Mouse (Mus musculus) kidney, postnatal 0 days (tissue): ENCODE results near the gene Rffl. TPM values are rescaled to one million over a fixed set of nuclear protein-coding genes. Genes with fewer than 3 reads are reported as not detected.

Experiments
- ATAC-seq: fragments of 200-750 bp; cut with Nextera tagmentation; replicated peaks from 2 replicates; pipeline ENCODE4 v1.8.0; 2017; ENCODE audit warnings: low read depth, moderate number of reproducible peaks, moderate TSS enrichment, moderate library complexity; ENCODE audit not compliant: low FRiP score
- DNase-seq: peaks from one replicate; pipeline ENCODE4 v3.0.0-alpha.2; 2016; ENCODE audit warnings: low spot score
- H3K27ac ChIP-seq: fragments of 300-500 bp; sonication (generic); 2 replicates; pipeline ENCODE4 v1.5.1; 2014; ENCODE audit warnings: mild to moderate bottlenecking
- H3K27me3 ChIP-seq: fragments of 300-500 bp; sonication (generic); 2 replicates; pipeline ENCODE4 v1.6.1; 2014; ENCODE audit warnings: low read length, mixed read lengths; ENCODE audit not compliant: insufficient read depth
- H3K36me3 ChIP-seq: fragments of 300-500 bp; sonication (generic); 2 replicates; pipeline ENCODE4 v1.6.1; 2014; ENCODE audit warnings: low read length, mixed read lengths; ENCODE audit not compliant: insufficient read depth
- H3K4me1 ChIP-seq: fragments of 300-500 bp; sonication (generic); replicated peaks from 2 replicates; pipeline ENCODE4 v1.6.1; 2014; ENCODE audit warnings: antibody characterized with exemption, low read length, mixed read lengths; ENCODE audit not compliant: insufficient read depth
- H3K4me2 ChIP-seq: fragments of 300-500 bp; sonication (generic); 2 replicates; pipeline ENCODE4 v1.6.1; 2014; ENCODE audit warnings: mild to moderate bottlenecking, low read length, moderate library complexity, mixed read lengths
- H3K4me3 ChIP-seq: fragments of 300-500 bp; sonication (generic); replicated peaks from 2 replicates; pipeline ENCODE4 v1.5.1; 2014; ENCODE audit warnings: low read depth, low read length
- H3K9ac ChIP-seq: fragments of 300-500 bp; sonication (generic); 2 replicates; pipeline ENCODE4 v1.6.1; 2014; ENCODE audit warnings: low read depth, low read length
- H3K9me3 ChIP-seq: fragments of 300-500 bp; sonication (generic); replicated peaks from 2 replicates; pipeline ENCODE4 v1.6.1; 2016; ENCODE audit warnings: low read length, inconsistent platforms, mixed read lengths
- CTCF ChIP-seq: IDR thresholded peaks from 2 replicates; pipeline ENCODE4 v1.5.1; 2016; ENCODE audit warnings: antibody characterized with exemption, low read depth, mild to moderate bottlenecking, moderate library complexity
- WGBS: fragments of 180-500 bp; shearing (Covaris S2); extraction: QIAGEN DNeasy Blood & Tissue Kit; methylation state at CpG from one replicate; pipeline ENCODE4 v1.1.7; 2014; 5-methylcytosine and 5-hydroxymethylcytosine counted together
- polyA plus RNA-seq: library from polyadenylated mRNA; unstranded; fragments of >200 nt; fragmentation: Nextera tagmentation; extraction: Ambion mirVana; gene quantifications from 2 replicates; pipeline ENCODE4 v1.2.1, GENCODE M21; 2015

Gene Rffl
- polyA plus RNA-seq, 1 experiment from 2014 or later: 21.7 TPM

DNA sequence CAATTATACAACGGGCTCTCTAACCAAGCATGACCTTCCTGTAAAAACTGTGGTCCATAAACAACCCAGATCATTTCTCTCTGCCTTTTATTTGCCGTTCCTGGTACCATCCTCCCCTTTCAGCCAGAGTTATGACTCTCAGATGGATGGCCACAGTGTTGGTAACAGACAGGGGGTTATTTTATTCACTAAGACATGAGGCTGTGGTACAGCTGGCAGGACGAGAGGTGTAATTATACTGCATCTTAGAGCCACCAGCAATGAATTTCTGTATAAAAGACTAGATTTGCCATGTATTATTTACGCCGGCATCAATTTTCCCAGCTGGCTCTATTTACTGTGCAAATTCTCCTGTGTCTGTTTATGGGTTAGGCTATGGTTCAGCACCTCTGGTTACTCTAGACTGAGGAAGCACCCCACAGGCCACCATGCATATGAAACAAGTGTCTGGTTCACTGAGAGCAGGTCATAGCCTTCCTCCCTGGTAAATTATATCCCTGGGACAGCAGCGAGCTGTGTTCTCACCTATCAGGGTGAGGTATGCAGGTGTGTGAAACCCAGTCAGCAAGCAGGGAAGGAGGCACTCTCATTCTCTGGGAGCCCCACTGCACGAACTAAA lies 6.8 kb upstream of the Rffl start:
- no peak overlapping the region for H3K9ac ChIP-seq
- no peak for TF ChIP-seq CTCF
- DNase-seq (peak; percentile 66), ATAC-seq (peak; percentile 77)
- H3K4me2 ChIP-seq: no peak overlapping the region
- H3K36me3 ChIP-seq: 0 out of 2 replicates have a peak, but pooled peaks cover 3% of the 10 kb centered on the region
- H3K27ac ChIP-seq: no peak overlapping the region
- H3K4me3 ChIP-seq: no peak overlapping the region
- WGBS: 43% methylated on average over 7 of the region's 7 CpGs
- H3K9me3 ChIP-seq: no peaks in the 10 kb centered on the region
- no peaks in the 10 kb centered on the region for H3K27me3 ChIP-seq
- no peaks in the 10 kb centered on the region for H3K4me1 ChIP-seq

DNA sequence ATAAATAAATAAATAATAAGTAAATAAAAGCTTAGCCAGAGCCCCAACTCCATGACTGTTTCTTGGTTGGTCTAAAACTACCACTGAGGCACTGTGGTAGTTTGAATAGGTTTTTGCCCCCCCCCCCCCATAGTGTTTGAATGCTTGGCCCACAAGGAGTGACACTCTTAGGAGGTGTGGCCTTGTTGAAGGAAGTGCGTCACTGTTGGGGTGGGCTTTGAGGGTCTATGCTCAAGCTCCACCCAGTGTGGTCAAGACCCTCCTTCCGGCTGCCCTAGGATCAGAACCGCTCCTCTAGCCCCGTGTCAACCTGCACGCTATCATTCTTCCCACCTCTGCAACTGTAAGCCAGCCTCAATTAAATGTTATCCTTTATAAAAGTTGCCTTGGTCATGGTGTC lies 4.6 kb upstream of the Rffl start:
- Histone ChIP-seq H3K27ac (no peak overlapping the region), H3K4me2 (no peak overlapping the region), H3K9me3 (no peaks in the 10 kb centered on the region), H3K4me3 (no peak overlapping the region), H3K4me1 (no peaks in the 10 kb centered on the region), H3K9ac (no peak overlapping the region), H3K36me3 (no peaks in the 10 kb centered on the region), H3K27me3 (no peaks in the 10 kb centered on the region)
- no peak for DNase-seq
- WGBS: 96% methylated on average over 5 of the region's 5 CpGs
- ATAC-seq: no peak
- no peak for TF ChIP-seq CTCF

DNA sequence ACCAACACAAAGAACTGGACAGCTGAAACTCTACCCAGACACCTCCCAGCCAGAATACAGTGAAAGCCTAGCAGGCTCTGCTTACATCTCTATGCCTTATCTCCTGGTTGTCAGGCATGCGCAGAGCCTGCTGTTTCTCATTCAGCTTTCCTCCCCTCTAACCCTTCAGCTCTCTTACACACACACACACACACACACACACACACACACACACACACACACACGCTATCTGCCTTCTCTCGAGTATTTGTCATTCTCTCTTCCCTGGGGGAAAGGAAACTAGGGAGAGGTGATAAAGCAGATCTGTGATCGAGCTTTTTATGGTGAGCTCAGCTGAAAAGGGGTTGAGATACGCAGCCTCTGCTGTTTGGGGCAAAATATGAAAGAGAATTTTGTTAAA lies 3.9 kb upstream of the Rffl start:
- WGBS: 65% methylated on average over 5 of the region's 5 CpGs
- H3K27ac ChIP-seq: no peak overlapping the region
- H3K9me3 ChIP-seq: no peaks in the 10 kb centered on the region
- H3K36me3 ChIP-seq: no peaks in the 10 kb centered on the region
- no peak for DNase-seq
- H3K4me2 ChIP-seq: no peak overlapping the region
- H3K9ac ChIP-seq: no peak overlapping the region
- ATAC-seq: no peak
- no peak overlapping the region for H3K4me3 ChIP-seq
- TF ChIP-seq CTCF: no peak
- no peaks in the 10 kb centered on the region for H3K4me1 ChIP-seq
- no peaks in the 10 kb centered on the region for H3K27me3 ChIP-seq

DNA sequence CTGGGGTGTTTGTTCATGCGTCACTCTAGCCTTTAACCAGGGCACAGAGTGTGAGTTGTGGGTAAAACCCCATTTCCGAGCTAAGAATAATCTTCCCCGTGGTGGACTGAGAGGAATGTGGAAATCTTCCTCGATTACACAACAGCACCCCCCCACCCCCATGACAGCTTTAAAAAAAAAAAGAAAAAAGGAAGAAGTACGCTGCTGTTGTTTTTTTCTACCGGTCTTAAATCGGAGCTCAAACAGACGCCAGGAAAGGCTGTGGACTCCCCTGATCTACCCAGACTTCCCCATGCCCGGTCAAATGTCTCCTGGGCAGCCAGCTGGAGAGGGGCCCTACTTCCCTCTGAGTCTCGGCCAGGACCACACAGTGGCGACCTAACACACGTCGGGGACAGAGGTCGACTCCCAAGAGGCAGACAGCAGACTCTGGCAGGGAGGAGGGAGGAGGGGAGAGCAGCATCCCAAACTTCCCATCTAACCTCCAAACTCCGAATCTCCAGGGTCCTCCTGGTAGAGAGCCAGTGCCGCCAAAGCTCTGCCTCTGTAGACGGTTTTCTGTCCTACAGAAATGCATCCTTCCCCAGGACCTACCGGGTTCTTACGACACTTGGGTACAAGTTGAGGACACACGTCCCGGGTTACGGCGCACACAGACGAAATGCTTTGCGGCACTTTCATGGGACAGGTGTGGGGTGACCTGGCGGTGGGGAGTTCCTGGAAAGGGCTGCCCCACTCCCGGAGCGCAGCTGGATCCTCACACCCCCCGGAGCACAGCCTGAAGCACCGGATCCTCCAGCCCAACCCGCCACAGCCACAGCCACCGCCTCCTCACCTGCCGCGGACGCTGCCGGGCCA lies 608 bp downstream of the Rffl start:
- Histone ChIP-seq H3K4me2 (peak overlapping the region; percentile 79), H3K36me3 (no peaks in the 10 kb centered on the region), H3K9me3 (no peaks in the 10 kb centered on the region), H3K27me3 (no peaks in the 10 kb centered on the region), H3K27ac (peak overlapping the region; percentile 94), H3K4me3 (peak overlapping the region; percentile 91), H3K4me1 (no peaks in the 10 kb centered on the region), H3K9ac (peak overlapping the region; percentile 85)
- DNase-seq: peak; percentile 82
- under 1% methylated on average over 36 of the region's 36 CpGs for WGBS
- TF ChIP-seq CTCF: 0 out of 2 replicates have a peak, but pooled peaks have one; percentile 1
- peak; percentile 79 for ATAC-seq

DNA sequence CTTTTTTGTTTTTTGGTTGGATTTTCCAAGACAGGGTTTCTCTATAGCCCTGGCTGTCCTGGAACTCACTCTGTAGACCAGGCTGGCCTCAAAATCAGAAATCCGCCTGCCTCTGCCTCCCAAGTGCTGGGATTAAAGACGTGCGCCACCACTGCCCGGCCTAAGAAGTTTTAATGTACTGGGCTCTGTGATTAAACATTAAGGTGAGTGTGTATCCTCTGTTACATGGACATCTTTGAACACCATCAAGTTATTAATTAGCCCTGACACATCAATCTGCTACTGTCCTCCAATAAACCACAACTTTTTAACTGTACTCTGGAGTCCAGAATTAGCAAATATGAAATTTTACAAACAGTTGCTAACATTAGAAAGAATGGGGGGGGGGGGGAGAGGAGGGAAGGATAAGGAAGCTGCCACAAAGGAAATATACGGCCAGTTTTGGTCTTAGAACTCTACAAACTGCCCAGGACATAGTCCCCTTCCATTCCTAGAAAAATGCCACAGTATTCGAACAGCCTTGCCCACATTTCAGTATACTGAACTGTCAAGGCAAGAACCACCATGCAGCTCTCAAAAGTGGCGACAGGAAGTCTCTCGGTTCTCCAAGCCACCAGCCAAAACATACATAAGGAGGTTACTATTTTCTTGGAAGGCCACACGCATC lies 1.4 kb downstream of the Rffl start:
- TF ChIP-seq CTCF: no peak
- 44% methylated on average over 9 of the region's 9 CpGs for WGBS
- Histone ChIP-seq H3K4me1 (no peaks in the 10 kb centered on the region), H3K36me3 (no peaks in the 10 kb centered on the region), H3K27me3 (no peaks in the 10 kb centered on the region), H3K4me2 (peak overlapping the region; percentile 79), H3K4me3 (peak overlapping the region; percentile 91), H3K9ac (0 out of 2 replicates have a peak overlapping the region, but pooled peaks have one; percentile 85), H3K9me3 (no peaks in the 10 kb centered on the region), H3K27ac (peak overlapping the region; percentile 94)
- no peak for ATAC-seq
- no peak for DNase-seq

DNA sequence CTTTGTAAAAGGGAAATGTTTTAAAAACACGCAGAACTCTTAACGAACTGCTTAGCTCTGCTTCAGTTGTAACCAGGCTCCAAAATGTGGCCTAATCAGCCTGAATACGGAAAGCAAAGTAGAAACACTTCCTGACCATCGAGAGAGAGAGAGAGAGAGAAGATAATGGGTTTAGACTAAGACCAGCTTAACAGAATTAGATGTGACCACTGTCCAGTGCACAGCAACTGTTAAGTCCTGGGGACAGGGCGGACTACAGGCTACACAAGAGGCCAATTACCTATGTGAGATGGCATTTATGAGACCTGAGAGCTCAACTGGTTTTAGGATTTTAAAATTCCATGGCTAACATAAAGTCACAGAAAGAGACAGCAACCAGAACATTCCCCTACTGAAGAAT lies 3.1 kb downstream of the Rffl start:
- no peak for DNase-seq
- no peak overlapping the region for H3K4me3 ChIP-seq
- H3K27ac ChIP-seq: no peak overlapping the region
- 79% methylated on average over 5 of the region's 5 CpGs for WGBS
- H3K9ac ChIP-seq: no peak overlapping the region
- no peaks in the 10 kb centered on the region for H3K27me3 ChIP-seq
- no peaks in the 10 kb centered on the region for H3K4me1 ChIP-seq
- no peak for TF ChIP-seq CTCF
- no peaks in the 10 kb centered on the region for H3K36me3 ChIP-seq
- H3K4me2 ChIP-seq: no peak overlapping the region
- no peaks in the 10 kb centered on the region for H3K9me3 ChIP-seq
- no peak for ATAC-seq
